Comparison of ENCODE assay signal across 8 mouse cellular contexts in genomic region chr8:126929607-126930161, GRCm38 (mm10). TPM values are rescaled to one million over a fixed set of nuclear protein-coding genes. Genes with fewer than 3 reads are reported as not detected.
A peak's percentile ranks its signal among the peaks of the same experiment; 100 is the strongest.
DNase-seq lines count a peak whose midpoint lies in the region; ATAC-seq and TF ChIP-seq lines count a peak whose summit lies in the region.

No protein-coding gene starts in this region.

- no peak overlapping the region; the same call in 1 of the 2 replicates for H3K27ac ChIP-seq in heart, adult 2 months
- no peak overlapping the region for H3K27ac ChIP-seq in heart, embryonic 11.5 days (ENCODE audit: low read depth, low read length)
- H3K27ac ChIP-seq in cortical plate, adult 2 months (ENCODE audit: insufficient read depth, low read length), result no peak overlapping the region
- peak overlapping the region; percentile 39; the same call in 1 of the 2 replicates for H3K27ac ChIP-seq in heart, embryonic 12.5 days (ENCODE audit: poor library complexity, severe bottlenecking)

- H3K4me3 ChIP-seq in heart, adult 2 months, result no peak overlapping the region
- no peak overlapping the region for H3K4me3 ChIP-seq in heart, embryonic 11.5 days (ENCODE audit: low read depth, low read length)
- H3K4me3 ChIP-seq in cortical plate, adult 2 months (ENCODE audit: insufficient read depth, low read length), result no peak overlapping the region
- H3K4me3 ChIP-seq in heart, embryonic 12.5 days, result no peak overlapping the region

- no peak overlapping the region for H3K9ac ChIP-seq in heart, adult 2 months (ENCODE audit: low read depth, low read length)
- no peak overlapping the region for H3K9ac ChIP-seq in heart, embryonic 11.5 days (ENCODE audit: low read depth, low read length)
- no peak overlapping the region for H3K9ac ChIP-seq in heart, embryonic 12.5 days

- H3K27me3 ChIP-seq in heart, adult 2 months (ENCODE audit: control insufficient read depth, insufficient read depth, low read length), result no peaks in the 10 kb centered on the region
- H3K27me3 ChIP-seq in heart, embryonic 11.5 days (ENCODE audit: control insufficient read depth, insufficient read depth, low read length), result no peaks in the 10 kb centered on the region
- no peaks in the 10 kb centered on the region for H3K27me3 ChIP-seq in heart, embryonic 12.5 days (replicated peaks)

- 74% methylated on average over 3 of the region's 3 CpGs for WGBS in heart, adult 2 months
- 70% methylated on average over 3 of the region's 3 CpGs for WGBS in heart, embryonic 11.5 days (ENCODE audit: insufficient replicate concordance)
- 70% methylated on average over 3 of the region's 3 CpGs for WGBS in heart, embryonic 12.5 days

- DNase-seq in heart, adult 2 months, result peak; percentile 56 to 63
- DNase-seq in layer of hippocampus, adult 9-10 months (ENCODE audit: low spot score), result peak; percentile 69
- DNase-seq in lung, postnatal 36 days, result peak; percentile 88
- DNase-seq in spleen, adult 12 weeks (ENCODE audit: low spot score), result peak; percentile 39

- H3K9me3 ChIP-seq in heart, embryonic 11.5 days (replicated peaks; ENCODE audit: control insufficient read depth, low read length), result no peaks in the 10 kb centered on the region
- H3K9me3 ChIP-seq in heart, embryonic 12.5 days (replicated peaks), result no peaks in the 10 kb centered on the region

- peaks cover 7% of the 10 kb centered on the region for H3K36me3 ChIP-seq in heart, adult 2 months (ENCODE audit: control insufficient read depth, insufficient read depth, low read length)
- peaks cover 10% of the 10 kb centered on the region; the same call in 1 of the 2 replicates for H3K36me3 ChIP-seq in heart, embryonic 11.5 days (ENCODE audit: control insufficient read depth, insufficient read depth, low read length)
- peaks cover 56% of the 10 kb centered on the region for H3K36me3 ChIP-seq in heart, embryonic 12.5 days

- intact Hi-C loops in heart, adult 2 months (cut with DNase I), result loop anchor here (2.0 kb wide), 1 partner anchor 45 kb away; no protein-coding TSS in a partner anchor

- TF ChIP-seq CTCF in heart, adult 2 months (IDR thresholded peaks at IDR 0.05), result peak; percentile 98
- TF ChIP-seq CTCF in cortical plate, adult 2 months (IDR thresholded peaks at IDR 0.05; ENCODE audit: extremely low read depth, insufficient read depth, low read length), result peak; percentile 64; the same call in 1 of the 2 replicates

- H3K4me2 ChIP-seq in heart, embryonic 11.5 days, result no peak overlapping the region
- no peak overlapping the region for H3K4me2 ChIP-seq in heart, embryonic 12.5 days

- no peak for TF ChIP-seq EP300 in heart, adult 2 months (IDR thresholded peaks at IDR 0.05; ENCODE audit: insufficient read depth, low read depth, low read length)

- peaks cover 6% of the 10 kb centered on the region for H3K4me1 ChIP-seq in heart, adult 2 months (ENCODE audit: control insufficient read depth, insufficient read depth, low read length)
- H3K4me1 ChIP-seq in heart, embryonic 11.5 days (ENCODE audit: control insufficient read depth, insufficient read depth, low read length), result peaks cover 9% of the 10 kb centered on the region; the same call in 1 of the 2 replicates
- no peaks in the 10 kb centered on the region; the same call in 1 of the 2 replicates for H3K4me1 ChIP-seq in cortical plate, adult 2 months (ENCODE audit: control insufficient read depth, insufficient read depth, low read length)
- H3K4me1 ChIP-seq in heart, embryonic 12.5 days (replicated peaks), result peaks cover 23% of the 10 kb centered on the region

- H3K79me2 ChIP-seq in heart, adult 2 months (replicated peaks; ENCODE audit: control insufficient read depth, insufficient read depth, low read length), result no peaks in the 10 kb centered on the region

- TF ChIP-seq POLR2A in heart, adult 2 months (IDR thresholded peaks at IDR 0.05; ENCODE audit: insufficient read depth, low read depth, low read length), result no peak
- TF ChIP-seq POLR2A in cortical plate, adult 2 months (IDR thresholded peaks at IDR 0.05; ENCODE audit: extremely low read depth, insufficient read depth, low read length), result no peak

- ATAC-seq in heart, embryonic 11.5 days (replicated peaks; ENCODE audit: insufficient number of reproducible peaks, low FRiP score, low TSS enrichment), result no peak
- ATAC-seq in activated CD4-positive, CD25-positive, alpha-beta regulatory T cell, adult 4 months, result peak; percentile 38
- ATAC-seq in heart, embryonic 12.5 days (ENCODE audit: insufficient number of reproducible peaks, low FRiP score), result no peak

RNA-seq across cellular contexts. Expression of gene Tomm20, which starts 16.0 kb away (rescaled TPM):
- total RNA-seq in heart, adult 2 months (2021), result 10 to 100 TPM; 70.1 to 96.2 TPM
- polyA plus RNA-seq in heart, adult 2 months (2012; rRNA removed), result 67.8 and 195 TPM in 2 replicates
- polyA plus RNA-seq in heart, embryonic 11.5 days (2014; fragmentation: Nextera tagmentation; extraction: Ambion mirVana), result 237 and 242 TPM in 2 replicates
- 100 to 1,000 TPM in 1 of 2 experiments, 10 to 100 TPM in 1; 59.0 to 102 TPM for polyA plus RNA-seq in activated CD4-positive, CD25-positive, alpha-beta regulatory T cell, adult 4 months (2017; shearing (Covaris generic))
- 113 and 125 TPM in 2 replicates for polyA plus RNA-seq in cortical plate, adult 2 months (2012; rRNA removed)
- polyA plus RNA-seq in heart, embryonic 12.5 days (2016; fragmentation: Nextera tagmentation; extraction: Ambion mirVana), result 211 TPM in 2 replicates

RNA-seq across cellular contexts. Expression of gene Rbm34, which starts 41.2 kb away (rescaled TPM):
- total RNA-seq in heart, adult 2 months (2021), result 1 to 10 TPM; 2.8 to 4.1 TPM
- 0.90 and 1.2 TPM in 2 replicates for polyA plus RNA-seq in heart, adult 2 months (2012; rRNA removed)
- 15.6 and 16.0 TPM in 2 replicates for polyA plus RNA-seq in heart, embryonic 11.5 days (2014; fragmentation: Nextera tagmentation; extraction: Ambion mirVana)
- 10 to 100 TPM; 16.6 to 19.5 TPM for polyA plus RNA-seq in activated CD4-positive, CD25-positive, alpha-beta regulatory T cell, adult 4 months (2017; shearing (Covaris generic))
- polyA plus RNA-seq in cortical plate, adult 2 months (2012; rRNA removed), result 9.3 and 10.5 TPM in 2 replicates
- 16.8 and 17.9 TPM in 2 replicates for polyA plus RNA-seq in heart, embryonic 12.5 days (2016; fragmentation: Nextera tagmentation; extraction: Ambion mirVana)
